Mouse (Mus musculus): ENCODE data around the gene Gm3625. TPM values are rescaled to one million over a fixed set of nuclear protein-coding genes. Genes with fewer than 3 reads are reported as not detected.

Gm3625 gene
- not detected for total RNA-seq (2021)
- long read RNA-seq, experiment 1, transcript Gm3625-201 (1 exons, 102 nt) = major isoform, 8 of 8 reads
- long read RNA-seq, experiment 1, partial matches to known transcripts = 0 of 8 reads
- long read RNA-seq, experiment 1, other reads (novel, unspliced or antisense) = 0 of 8 reads
- long read RNA-seq, experiment 2, transcript Gm3625-201 (1 exons, 102 nt) = major isoform, 14 of 15 reads
- long read RNA-seq, experiment 2, partial matches to known transcripts = 0 of 15 reads
- long read RNA-seq, experiment 2, other reads (novel, unspliced or antisense) = 1 of 15 reads

DNA sequence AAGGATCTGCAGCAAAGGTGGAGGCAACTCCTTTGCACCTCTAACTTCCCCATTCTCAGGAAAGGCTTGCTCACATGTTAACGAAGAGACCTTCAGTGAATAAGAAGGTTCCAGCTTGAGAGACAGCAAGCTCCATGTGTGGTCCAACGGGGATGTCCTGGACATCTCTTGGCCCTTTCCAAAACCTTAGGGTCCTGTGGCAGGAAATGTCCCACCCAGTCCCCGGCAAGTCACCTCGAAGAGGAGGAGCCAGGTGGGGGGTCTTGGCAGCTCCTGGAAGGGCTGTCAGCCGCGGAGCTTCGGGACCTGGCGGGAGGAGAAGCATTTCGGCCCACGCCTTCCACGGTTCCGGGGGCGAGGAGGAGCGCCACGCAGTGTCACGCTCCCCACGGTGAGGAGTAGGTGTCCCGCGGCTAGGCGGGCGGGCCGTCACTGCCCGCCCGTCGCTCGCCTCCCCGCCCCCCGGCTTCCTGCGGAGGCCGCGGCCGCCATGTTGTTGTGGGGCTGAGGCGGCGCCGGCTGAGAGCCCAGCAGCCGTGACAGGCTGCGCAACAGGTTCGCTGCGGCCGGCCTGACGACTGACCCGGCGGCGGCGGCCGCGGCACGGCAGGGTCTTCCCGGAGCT lies at the start of gene Gm3625, which contains the start of gene Itsn2:
Gene Gm3625, minus strand, starts transcription at position 387 of the 625 bp plus-strand sequence.
Gene Itsn2, plus strand, starts transcription at position 98 of the 625 bp plus-strand sequence.
- DNase-seq = peak; percentile 75
- intact Hi-C loops (cut with DNase I; ENCODE audit: low total_unique reads) = no loop called here

DNA sequence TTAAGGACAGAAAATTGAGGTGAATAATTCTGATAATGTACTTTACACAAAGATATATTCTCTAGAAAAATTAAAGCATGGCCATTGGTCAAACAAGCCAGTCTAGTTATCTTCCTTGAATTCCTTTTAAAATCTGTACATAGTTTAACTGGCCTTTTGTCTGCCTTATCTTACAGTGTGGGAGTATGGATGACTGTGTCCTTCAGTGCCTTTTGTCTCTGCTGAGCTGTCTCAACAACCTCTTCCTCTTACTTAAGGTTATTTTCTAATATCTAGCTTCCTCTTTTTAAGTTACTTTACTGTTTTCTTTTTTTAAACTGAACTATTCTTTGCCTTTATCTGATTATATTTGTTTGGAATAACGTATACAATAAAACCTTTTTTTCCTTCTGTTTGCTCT lies 48.0 kb upstream of the Gm3625 start:
- intact Hi-C loops (cut with DNase I; ENCODE audit: low total_unique reads) = no loop called here
- no peak for DNase-seq

DNA sequence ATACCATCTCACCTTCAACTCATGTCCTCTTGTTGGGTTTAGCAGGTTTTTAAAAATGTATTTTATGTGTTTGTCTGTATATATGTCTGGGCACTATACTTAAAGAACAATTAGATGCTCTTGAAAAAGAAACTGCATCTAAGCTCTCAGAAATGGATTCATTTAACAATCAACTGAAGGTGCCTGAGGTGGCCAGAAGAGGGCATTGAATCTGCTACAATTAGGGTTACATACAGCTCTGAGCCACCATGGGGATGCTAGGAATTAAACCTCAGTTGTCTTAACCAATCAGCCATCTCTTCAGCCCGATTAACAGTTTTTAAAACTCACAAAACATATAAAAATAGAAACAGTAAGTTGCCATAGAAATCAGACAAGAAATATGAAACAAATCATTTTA lies 45.7 kb upstream of the Gm3625 start:
- DNase-seq = no peak
- intact Hi-C loops (cut with DNase I; ENCODE audit: low total_unique reads) = no loop called here

DNA sequence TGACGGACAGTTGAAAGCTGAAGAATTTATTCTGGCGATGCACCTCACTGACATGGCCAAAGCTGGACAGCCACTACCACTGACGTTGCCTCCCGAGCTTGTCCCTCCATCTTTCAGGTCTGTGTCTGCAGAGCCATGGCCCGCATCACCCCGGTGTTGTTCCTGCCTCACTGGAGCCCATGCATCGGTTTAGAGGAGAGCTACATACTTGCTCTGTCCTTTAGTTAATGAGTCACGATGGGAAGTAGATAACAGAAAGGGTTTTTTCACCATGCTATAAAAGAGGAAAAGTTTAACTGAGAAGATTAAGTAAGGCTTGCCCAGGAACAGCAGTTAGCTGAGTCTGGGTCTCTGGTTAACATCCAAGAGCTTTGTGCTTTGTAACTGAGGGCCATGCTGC lies 40.2 kb upstream of the Gm3625 start:
- intact Hi-C loops (cut with DNase I; ENCODE audit: low total_unique reads) = no loop called here
- DNase-seq = no peak

DNA sequence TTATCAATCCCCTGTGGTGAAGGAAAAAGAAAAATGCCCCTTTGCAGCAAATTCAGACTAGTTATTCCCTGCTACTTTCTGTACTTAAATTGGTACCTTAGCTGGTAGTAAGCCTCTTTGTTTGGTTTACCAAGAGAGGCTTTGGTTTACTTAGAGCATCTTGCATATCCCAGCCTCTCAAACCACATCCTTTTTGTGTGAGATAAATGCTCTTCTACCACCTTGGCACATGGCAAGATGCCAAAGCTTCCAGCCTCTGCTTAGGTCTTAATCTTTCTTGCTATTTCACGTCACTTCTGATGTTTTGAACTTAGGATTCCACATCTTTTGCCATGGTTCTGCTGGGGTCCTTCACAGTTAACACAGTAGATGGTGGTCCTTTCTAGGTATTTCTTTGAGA lies 31.5 kb upstream of the Gm3625 start:
- intact Hi-C loops (cut with DNase I; ENCODE audit: low total_unique reads) = no loop called here
- no peak for DNase-seq

DNA sequence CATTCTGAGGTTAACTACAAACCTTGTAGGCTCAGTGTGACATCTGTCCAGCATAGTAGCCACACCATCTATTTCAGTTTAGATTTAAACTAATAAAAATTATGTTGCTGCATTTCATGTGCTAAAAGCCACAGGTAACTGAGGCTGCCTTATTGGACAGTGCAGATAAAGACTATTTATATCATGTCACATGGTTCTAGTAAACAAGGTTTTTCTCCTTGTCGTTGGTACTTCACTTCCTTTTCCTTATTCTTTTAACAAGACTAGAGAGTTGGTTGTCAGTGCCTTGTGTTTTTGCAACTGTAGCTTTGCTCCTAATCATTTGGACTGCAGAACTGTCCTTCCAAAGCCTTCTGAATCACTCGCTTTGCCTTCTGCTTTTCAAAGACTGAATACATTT lies 22.0 kb upstream of the Gm3625 start:
- intact Hi-C loops (cut with DNase I; ENCODE audit: low total_unique reads) = no loop called here

DNA sequence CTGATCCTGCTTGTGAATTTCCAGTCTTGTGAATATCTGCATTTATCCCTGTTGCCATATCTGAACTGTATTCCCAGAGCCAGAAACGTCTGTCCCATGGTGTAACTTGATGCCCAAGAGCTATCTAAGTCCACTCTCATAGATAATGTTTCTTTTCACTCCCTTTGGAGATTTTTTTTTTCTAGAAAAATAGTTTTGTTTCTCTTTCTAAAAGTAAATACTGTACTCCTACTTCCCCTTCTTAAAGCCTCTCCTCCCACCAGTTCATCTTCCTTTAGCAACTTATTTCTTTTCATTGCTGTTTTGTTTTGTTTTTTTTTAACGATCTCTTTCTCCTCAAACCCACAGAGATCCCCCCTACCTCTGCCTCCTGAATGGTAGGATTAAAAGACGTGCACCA lies 13.9 kb upstream of the Gm3625 start:
- DNase-seq = no peak
- intact Hi-C loops (cut with DNase I; ENCODE audit: low total_unique reads) = no loop called here

More for the DNA sequence above, 22.0 kb upstream of the Gm3625 start:
- no peak for DNase-seq

DNA sequence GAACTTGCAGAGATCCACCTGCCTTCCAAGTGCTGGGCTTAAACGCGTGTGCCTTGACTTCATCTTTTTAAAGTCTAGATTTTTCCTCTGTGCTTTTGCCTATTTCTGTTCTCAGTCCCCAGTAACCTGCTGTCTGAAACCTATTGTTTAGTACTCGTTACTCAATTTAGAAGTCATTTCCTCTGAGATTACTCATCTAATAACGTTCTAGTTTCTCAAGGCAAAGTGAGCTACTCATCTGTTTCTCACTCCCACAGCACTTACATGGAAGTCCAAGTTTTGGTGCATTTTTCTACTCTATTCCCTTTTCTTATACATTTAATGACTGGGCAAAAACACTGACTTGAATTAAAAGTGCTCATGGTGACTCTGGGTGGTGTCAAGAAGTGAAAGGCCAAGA lies 7.0 kb upstream of the Gm3625 start:
- intact Hi-C loops (cut with DNase I; ENCODE audit: low total_unique reads) = no loop called here

DNA sequence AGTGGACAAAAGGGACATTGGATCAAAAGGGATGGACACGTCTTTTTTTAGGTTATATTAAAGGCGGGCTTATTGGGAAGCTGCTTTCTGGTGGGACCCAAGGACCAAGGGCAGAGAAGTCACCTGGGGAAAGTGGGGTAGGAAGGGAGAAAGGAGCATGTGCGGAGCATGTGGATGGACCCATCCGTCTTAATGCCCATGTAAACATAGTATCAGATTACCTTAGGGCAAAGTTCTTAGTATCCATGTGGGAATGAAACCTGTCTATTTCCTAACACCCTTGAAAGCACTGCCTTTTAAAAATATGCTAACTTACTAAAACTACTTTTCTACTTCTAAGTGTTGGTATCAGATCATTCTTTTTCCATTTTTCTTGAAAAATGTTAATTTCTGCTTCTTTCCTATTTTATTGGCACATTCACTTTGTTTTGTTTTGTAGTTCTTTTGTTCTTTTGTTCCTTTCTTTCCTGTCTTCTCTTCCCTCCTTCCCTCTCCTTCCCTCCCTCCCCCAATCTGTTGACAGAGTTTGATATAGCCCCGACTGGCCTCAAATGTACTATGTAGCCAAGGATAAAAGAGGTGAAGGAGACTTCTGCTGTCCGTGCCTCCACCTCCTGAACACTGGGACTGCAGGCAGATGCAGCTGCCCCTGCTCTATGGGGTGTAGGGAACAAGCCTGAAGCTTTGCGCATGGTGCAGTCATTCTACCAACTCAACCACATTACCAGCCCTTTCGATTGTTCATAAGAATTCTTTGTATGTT lies 6.1 kb upstream of the Gm3625 start:
- intact Hi-C loops (cut with DNase I; ENCODE audit: low total_unique reads) = no loop called here
- no peak for DNase-seq

More for the DNA sequence above, 7.0 kb upstream of the Gm3625 start:
- DNase-seq = no peak

DNA sequence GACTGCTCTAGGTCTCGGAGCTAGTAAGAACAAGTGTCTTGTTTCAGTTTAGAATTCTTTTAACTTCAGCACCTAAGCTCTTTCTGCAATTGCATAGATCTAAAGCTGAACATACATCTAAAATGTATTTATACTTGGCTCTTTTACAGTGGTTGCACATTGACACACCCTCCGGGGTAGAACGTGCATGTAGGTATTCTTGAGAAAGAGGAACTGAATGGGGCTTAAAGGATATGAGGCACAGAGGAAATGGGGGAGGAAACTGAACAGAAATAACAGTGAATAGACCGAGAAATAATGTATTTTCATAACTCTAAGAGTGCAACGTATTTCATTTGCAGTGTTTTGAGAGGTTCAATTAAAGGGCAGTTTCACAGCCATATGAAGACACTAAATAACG lies 2.3 kb upstream of the Gm3625 start:
- DNase-seq = no peak
- intact Hi-C loops (cut with DNase I; ENCODE audit: low total_unique reads) = no loop called here

DNA sequence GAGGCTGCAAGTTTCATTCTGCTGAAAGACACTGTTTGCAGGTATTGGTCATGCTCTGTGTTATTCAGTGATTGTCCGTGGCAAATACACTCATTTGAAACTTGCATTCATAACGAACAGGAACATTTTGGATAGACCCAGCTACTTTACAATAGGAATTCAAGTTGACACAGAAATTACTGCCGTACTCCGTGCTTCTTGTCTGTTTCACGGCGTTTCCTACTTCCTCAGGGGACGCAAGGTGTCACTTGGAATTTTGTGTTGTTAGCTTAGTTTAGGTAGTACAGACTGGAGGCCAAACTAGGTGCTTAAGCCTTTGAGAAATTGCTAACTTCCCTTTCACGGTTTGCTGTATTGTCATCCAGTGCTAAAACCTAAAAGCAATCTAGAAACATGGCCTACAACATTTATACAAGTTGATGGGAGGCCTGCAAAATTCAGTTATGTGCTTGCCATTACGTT lies 1.2 kb upstream of the Gm3625 start:
- DNase-seq = no peak
- intact Hi-C loops (cut with DNase I; ENCODE audit: low total_unique reads) = no loop called here

DNA sequence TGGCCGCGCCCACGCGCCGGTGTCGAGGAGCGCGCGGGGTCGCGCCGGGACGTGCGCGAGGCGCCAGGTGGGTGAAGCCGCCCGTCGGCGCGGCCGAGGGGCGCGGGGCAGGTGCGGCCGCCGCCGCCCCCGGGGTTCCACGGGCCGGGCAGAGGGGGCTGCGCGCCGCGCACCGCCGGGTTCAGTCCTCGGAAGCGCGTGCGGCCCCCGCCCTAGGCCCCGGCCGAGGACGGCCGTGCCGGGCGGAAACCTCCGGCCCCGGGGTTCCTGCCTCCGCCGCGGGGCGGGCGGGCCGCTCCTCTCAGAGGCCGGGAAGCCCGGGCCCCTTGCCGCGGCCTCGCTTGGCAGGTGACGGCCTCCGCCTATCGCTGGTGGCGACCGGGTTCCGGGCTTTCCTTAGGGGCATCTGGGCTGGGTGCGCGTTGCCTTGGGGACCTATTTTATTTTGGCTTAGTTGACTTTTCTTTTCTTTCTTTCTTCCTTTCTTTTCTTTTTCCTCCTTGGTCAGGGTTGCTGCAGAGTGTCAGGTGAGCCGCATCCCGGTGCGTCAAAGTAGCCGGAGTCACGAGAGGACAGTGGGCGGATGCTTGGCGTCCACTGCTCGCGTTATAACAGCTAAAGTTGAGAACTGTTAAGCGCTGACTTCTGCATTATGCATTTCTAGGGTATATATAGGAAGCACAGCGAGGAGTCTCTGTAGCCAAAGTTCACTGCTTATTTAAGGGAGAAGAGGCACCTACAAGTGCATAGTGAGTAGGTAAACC lies 621 bp upstream of the Gm3625 start:
- intact Hi-C loops (cut with DNase I; ENCODE audit: low total_unique reads) = no loop called here
- peak; percentile 46 for DNase-seq

DNA sequence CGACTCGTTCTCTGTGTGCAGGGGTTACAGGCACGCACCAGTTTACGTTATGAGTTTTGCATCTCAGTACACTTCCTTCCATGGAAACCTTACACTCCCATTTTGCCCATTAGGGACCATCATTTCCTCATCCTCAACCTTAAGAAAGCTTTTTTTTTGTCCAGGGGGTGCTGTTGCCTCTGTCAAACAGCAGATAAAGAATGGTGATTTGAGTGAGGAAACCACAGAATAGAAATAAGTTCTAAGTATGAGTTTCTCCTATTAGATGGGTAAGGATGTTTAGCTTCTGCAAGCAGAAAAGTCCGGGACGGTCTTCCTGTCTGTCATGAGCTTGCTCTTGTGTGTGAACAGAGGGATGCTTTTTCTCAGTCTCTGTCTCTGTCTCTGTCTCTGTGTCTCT lies 702 bp downstream of the Gm3625 start:
- intact Hi-C loops (cut with DNase I; ENCODE audit: low total_unique reads) = no loop called here
- no peak for DNase-seq

DNA sequence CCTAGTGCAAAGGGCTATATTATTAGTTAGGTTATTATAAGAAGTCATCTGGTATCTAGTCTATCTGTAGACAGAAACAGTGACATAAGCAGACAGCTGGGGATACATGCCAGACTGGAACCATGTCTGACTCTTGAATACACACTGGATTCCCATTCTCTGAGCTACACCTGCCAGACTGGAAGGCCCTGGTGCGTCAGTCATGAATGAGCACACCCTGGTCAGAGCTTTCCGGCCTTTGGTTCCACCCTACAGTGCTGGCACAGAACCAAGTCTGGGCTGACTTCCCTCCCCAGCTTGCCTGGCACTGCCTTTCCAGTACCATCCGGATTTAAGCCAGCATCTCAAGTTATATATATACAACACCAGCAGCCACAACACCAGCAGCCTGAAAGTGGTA lies 4.1 kb downstream of the Gm3625 start:
- DNase-seq = peak; percentile 50
- intact Hi-C loops (cut with DNase I; ENCODE audit: low total_unique reads) = no loop called here

DNA sequence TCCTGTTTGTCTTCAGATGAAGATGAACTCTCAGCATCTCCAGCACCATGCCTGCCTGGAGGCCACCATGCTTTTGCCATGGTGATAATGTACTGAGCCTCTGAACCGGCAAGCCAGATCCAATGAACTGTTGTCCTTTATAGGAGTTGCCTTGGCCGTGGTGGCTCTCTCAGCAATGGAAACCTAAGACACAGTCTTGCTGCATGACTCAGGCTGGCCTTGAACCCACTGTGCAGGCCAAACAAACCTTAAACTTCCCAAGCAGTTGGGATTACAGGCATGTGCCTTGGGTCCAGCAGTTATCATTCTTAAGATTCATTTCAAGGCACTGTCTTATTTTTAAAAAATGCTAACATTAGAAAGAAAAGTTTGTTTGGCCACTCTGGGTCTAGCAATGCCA lies 4.9 kb downstream of the Gm3625 start:
- intact Hi-C loops (cut with DNase I; ENCODE audit: low total_unique reads) = no loop called here
- DNase-seq = no peak

DNA sequence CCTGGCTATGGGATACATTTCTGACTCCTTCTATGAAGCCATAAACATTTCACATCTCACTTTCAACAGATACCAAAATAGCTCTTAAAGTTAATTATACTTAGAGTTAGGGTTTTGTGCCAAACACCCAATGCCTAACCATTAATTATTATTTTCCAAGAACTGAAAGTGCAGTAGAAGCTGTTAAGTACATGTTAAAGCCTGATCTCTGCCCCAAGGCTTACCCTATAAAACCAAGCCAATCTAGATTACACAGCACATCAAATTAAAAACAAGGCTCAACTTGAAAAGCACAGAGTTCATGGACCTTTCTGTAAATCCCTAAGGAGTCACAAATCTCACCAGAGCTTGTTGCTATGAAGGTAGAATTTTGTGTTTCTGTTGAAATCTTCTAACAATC lies 10.4 kb downstream of the Gm3625 start:
- no peak for DNase-seq
- intact Hi-C loops (cut with DNase I; ENCODE audit: low total_unique reads) = no loop called here

DNA sequence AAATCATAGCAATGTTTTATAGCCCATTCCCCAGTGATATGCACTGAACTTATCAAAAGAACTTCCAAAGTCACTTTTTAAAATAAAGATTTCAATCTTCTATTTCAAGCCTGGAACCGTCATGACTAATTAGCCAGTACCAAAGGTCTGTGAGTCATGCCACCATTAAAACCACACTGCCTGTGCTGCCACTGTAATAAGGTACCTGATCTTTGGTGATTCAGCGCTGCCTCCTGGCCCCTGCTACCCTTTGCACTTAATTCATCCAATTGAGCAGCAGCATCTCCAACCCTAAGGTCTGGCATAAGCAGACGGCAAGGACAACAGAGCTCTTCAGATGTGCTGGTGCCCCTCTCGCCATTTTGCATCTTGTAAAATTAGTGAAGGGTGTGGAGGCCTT lies 18.7 kb downstream of the Gm3625 start:
- no peak for DNase-seq
- intact Hi-C loops (cut with DNase I; ENCODE audit: low total_unique reads) = no loop called here

DNA sequence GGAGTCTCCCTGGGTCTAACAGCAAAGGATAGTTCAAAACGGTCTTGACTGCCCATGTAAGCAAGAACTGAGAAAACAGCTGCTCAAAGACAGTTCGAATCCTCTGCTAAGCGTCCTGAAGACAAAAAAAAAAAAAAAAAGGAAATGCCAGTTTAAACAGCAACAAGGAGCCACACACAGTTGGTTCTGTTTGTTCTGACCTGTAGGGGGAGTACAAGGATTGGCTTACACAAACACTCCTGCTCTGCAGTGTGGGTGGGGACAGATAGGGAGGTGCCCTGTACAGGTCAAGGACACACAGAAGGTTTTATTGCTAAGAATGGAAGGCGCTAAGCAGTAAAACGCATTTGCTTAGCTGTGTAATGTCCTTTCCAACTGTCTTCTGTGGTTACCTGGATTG lies 20.9 kb downstream of the Gm3625 start:
- peak; percentile 6 for DNase-seq
- intact Hi-C loops (cut with DNase I; ENCODE audit: low total_unique reads) = no loop called here

DNA sequence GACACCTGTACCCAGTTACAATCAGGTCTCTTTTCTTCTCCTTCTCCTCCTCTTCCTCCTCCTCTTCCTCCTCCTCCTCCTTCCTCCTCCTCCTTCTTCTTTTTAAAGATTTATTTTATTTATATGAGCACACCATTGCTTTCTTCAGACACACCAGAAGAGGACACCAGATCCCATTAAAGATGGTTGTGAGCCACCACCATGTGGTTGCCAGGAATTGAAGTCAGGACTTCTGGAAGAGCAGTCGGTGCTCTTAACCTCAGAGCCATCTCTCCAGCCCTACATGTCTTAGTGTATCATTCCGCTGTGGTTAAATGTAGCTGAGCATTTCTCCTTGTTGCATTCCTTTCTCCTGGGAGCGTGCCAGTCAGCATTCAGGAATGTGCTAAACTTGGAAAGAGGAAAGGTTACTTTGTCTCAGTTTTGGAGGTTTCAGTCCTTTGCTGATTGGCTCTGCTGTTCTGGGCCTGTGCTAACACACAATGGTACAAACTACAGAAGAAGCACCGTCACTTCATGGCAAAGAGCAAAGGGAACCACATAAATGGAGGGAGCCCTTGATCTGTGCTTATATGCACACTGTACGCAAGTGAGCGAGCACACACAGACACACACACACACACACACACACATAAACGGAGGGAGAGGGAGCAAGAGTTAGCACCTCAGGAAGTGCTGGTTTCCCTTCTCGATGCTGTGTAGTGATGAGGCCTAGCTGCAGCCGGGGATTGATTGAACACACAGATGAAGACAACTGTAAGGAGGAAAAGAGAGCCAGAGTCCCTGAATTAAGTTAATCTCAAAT lies 34.0 kb downstream of the Gm3625 start:
- DNase-seq = peak; percentile 14
- intact Hi-C loops (cut with DNase I; ENCODE audit: low total_unique reads) = loop anchor here (10.0 kb wide), 1 partner anchor 454 kb away; no protein-coding TSS in a partner anchor

Data from gastrocnemius, postnatal 14 days (tissue).